In genomic region chr1:152845211-152845730, GRCm38 (mm10) we compare ENCODE assay signal across 14 mouse cellular contexts.
"Had no signal": no experiment of that assay in that cellular context is flagged by ENCODE, and none has a peak within 500 bp of the region (broad histone marks: within the 10 kb centered on the region; RNA-seq: fewer than 3 reads in every experiment).

No protein-coding gene starts in this region.

- H3K9ac ChIP-seq: kidney, embryonic 15.5 days; liver, embryonic 15.5 days; lung, embryonic 14.5 days; midbrain, embryonic 15.5 days; neural tube, embryonic 12.5 days had no signal

- ATAC-seq: midbrain, embryonic 15.5 days had no signal

- H3K4me2 ChIP-seq: kidney, embryonic 15.5 days; liver, embryonic 15.5 days; lung, embryonic 14.5 days; midbrain, embryonic 11.5 days; midbrain, embryonic 15.5 days; neural tube, embryonic 12.5 days had no signal

- H3K4me1 ChIP-seq: kidney, embryonic 15.5 days; liver, embryonic 15.5 days; midbrain, embryonic 15.5 days; neural tube, embryonic 12.5 days had no signal

- H3K27ac ChIP-seq: kidney, embryonic 15.5 days; left cerebral cortex, adult 2 months; liver, embryonic 15.5 days; midbrain, embryonic 15.5 days; neural tube, embryonic 12.5 days had no signal

- DNase-seq: kidney, adult 2 months; kidney, postnatal 14 days; lung, embryonic 14.5 days; lung, postnatal 10 days; lung, postnatal 4 days; right cerebral cortex, postnatal 14 days; thymus, postnatal 4 days had no signal

- H3K27me3 ChIP-seq: kidney, embryonic 15.5 days; liver, embryonic 15.5 days; megakaryocyte, embryonic 14.5 days; midbrain, embryonic 15.5 days; neural tube, embryonic 12.5 days had no signal

- H3K4me3 ChIP-seq: kidney, embryonic 15.5 days; left cerebral cortex, adult 2 months; liver, embryonic 15.5 days; megakaryocyte, embryonic 14.5 days; midbrain, embryonic 15.5 days; neural tube, embryonic 12.5 days had no signal

- H3K9me3 ChIP-seq: kidney, embryonic 15.5 days; liver, embryonic 15.5 days; megakaryocyte, embryonic 14.5 days; midbrain, embryonic 15.5 days; neural tube, embryonic 12.5 days had no signal
